Mouse (Mus musculus) heart, embryonic 11.5 days (tissue): ENCODE results near the gene Tnk2. TPM values are rescaled to one million over a fixed set of nuclear protein-coding genes. Genes with fewer than 3 reads are reported as not detected.
A peak's percentile ranks its signal among the peaks of the same experiment; 100 is the strongest.

Experiments used
- ATAC-seq: fragments of 200-750 bp; cut with Nextera tagmentation; replicated peaks from 2 replicates; pipeline ENCODE4 v1.8.0; 2017; ENCODE audit warnings: moderate library complexity; ENCODE audit not compliant: insufficient number of reproducible peaks, low FRiP score, low TSS enrichment
- H3K27ac ChIP-seq: fragments of 300-500 bp; sonication (generic); 2 replicates; pipeline ENCODE4 v1.5.1; 2014; ENCODE audit warnings: mild to moderate bottlenecking, low read depth, low read length
- H3K27me3 ChIP-seq: fragments of 300-500 bp; sonication (generic); 2 replicates; pipeline ENCODE4 v1.6.1; 2014; ENCODE audit warnings: mild to moderate bottlenecking, low read length, mixed read lengths; ENCODE audit not compliant: control insufficient read depth, insufficient read depth
- H3K36me3 ChIP-seq: fragments of 300-500 bp; sonication (generic); 2 replicates; pipeline ENCODE4 v1.6.1; 2014; ENCODE audit warnings: mild to moderate bottlenecking, low read length, moderate library complexity, mixed read lengths; ENCODE audit not compliant: control insufficient read depth, insufficient read depth
- H3K4me1 ChIP-seq: fragments of 300-500 bp; sonication (generic); 2 replicates; pipeline ENCODE4 v1.6.1; 2014; ENCODE audit warnings: low read length; ENCODE audit not compliant: control insufficient read depth, insufficient read depth
- H3K4me2 ChIP-seq: fragments of 300-500 bp; sonication (generic); 2 replicates; pipeline ENCODE4 v1.6.1; 2014; ENCODE audit warnings: mild to moderate bottlenecking, moderate library complexity
- H3K4me3 ChIP-seq: fragments of 300-500 bp; sonication (generic); 2 replicates; pipeline ENCODE4 v1.5.1; 2014; ENCODE audit warnings: low read depth, low read length
- H3K9ac ChIP-seq: fragments of 300-500 bp; sonication (generic); 2 replicates; pipeline ENCODE4 v1.6.1; 2014; ENCODE audit warnings: mild to moderate bottlenecking, low read depth, low read length, moderate library complexity
- H3K9me3 ChIP-seq: fragments of 300-500 bp; sonication (generic); replicated peaks from 2 replicates; pipeline ENCODE4 v1.6.1; 2016; ENCODE audit warnings: low read length; ENCODE audit not compliant: control insufficient read depth
- WGBS: fragments of 180-500 bp; shearing (Covaris S2); extraction: QIAGEN DNeasy Blood & Tissue Kit; methylation state at CpG from one replicate; pipeline ENCODE4 v1.1.7; 2014; ENCODE audit not compliant: insufficient replicate concordance; 5-methylcytosine and 5-hydroxymethylcytosine counted together
- polyA plus RNA-seq: library from polyadenylated mRNA; unstranded; fragments of >200 nt; fragmentation: Nextera tagmentation; extraction: Ambion mirVana; gene quantifications from 2 replicates; pipeline ENCODE4 v1.2.1, GENCODE M21; 2014

Tnk2 gene
- polyA plus RNA-seq, 1 experiment from 2014 or later = 6.9 TPM

GRCm38 (mm10) chr16:32659385-32659784 is 15.7 kb downstream of the Tnk2 start:
- H3K9me3 ChIP-seq = no peaks in the 10 kb centered on the region
- peaks cover 65% of the 10 kb centered on the region for H3K4me1 ChIP-seq
- peak overlapping the region; percentile 56 for H3K9ac ChIP-seq
- H3K27ac ChIP-seq = no peak overlapping the region
- peak overlapping the region; percentile 81 for H3K4me2 ChIP-seq
- peak overlapping the region; percentile 37 for H3K4me3 ChIP-seq
- 12% methylated on average over 8 of the region's 8 CpGs for WGBS
- no peak for ATAC-seq
- 0 out of 2 replicates have a peak, but pooled peaks cover 3% of the 10 kb centered on the region for H3K27me3 ChIP-seq
- H3K36me3 ChIP-seq = no peaks in the 10 kb centered on the region

GRCm38 (mm10) chr16:32660095-32660494 is 16.4 kb downstream of the Tnk2 start:
- 39% methylated on average over 1 of the region's 1 CpGs for WGBS

GRCm38 (mm10) chr16:32660557-32661321 is 17.1 kb downstream of the Tnk2 start:
- no peak for ATAC-seq
- H3K27ac ChIP-seq = peak overlapping the region; percentile 60
- no peaks in the 10 kb centered on the region for H3K36me3 ChIP-seq
- 27% methylated on average over 10 of the region's 10 CpGs for WGBS
- H3K4me1 ChIP-seq = peaks cover 71% of the 10 kb centered on the region
- no peaks in the 10 kb centered on the region for H3K9me3 ChIP-seq
- peak overlapping the region; percentile 50; the same call in 1 of the 2 replicates for H3K9ac ChIP-seq
- peak overlapping the region; percentile 37 for H3K4me2 ChIP-seq
- 0 out of 2 replicates have a peak, but pooled peaks cover 3% of the 10 kb centered on the region for H3K27me3 ChIP-seq
- no peak overlapping the region for H3K4me3 ChIP-seq

More at GRCm38 (mm10) chr16:32660095-32660494, 16.4 kb downstream of the Tnk2 start:
- Histone ChIP-seq H3K27me3 (0 out of 2 replicates have a peak, but pooled peaks cover 3% of the 10 kb centered on the region), H3K27ac (no peak overlapping the region), H3K4me2 (no peak overlapping the region), H3K4me1 (peaks cover 65% of the 10 kb centered on the region), H3K4me3 (no peak overlapping the region), H3K36me3 (no peaks in the 10 kb centered on the region), H3K9me3 (no peaks in the 10 kb centered on the region), H3K9ac (no peak overlapping the region)
- no peak for ATAC-seq

GRCm38 (mm10) chr16:32661493-32661921 is 17.8 kb downstream of the Tnk2 start:
- Histone ChIP-seq H3K36me3 (no peaks in the 10 kb centered on the region), H3K9me3 (no peaks in the 10 kb centered on the region), H3K27ac (peak overlapping the region; percentile 60; the same call in 1 of the 2 replicates), H3K4me1 (peaks cover 73% of the 10 kb centered on the region), H3K27me3 (0 out of 2 replicates have a peak, but pooled peaks cover 3% of the 10 kb centered on the region), H3K4me2 (peak overlapping the region; percentile 37), H3K4me3 (no peak overlapping the region), H3K9ac (peak overlapping the region; percentile 50)
- 52% methylated on average over 10 of the region's 10 CpGs for WGBS
- no peak for ATAC-seq

GRCm38 (mm10) chr16:32662372-32662771 is 18.7 kb downstream of the Tnk2 start:
- Histone ChIP-seq H3K36me3 (no peaks in the 10 kb centered on the region), H3K9ac (no peak overlapping the region; the same call in 1 of the 2 replicates), H3K27ac (no peak overlapping the region), H3K9me3 (no peaks in the 10 kb centered on the region), H3K27me3 (0 out of 2 replicates have a peak, but pooled peaks cover 3% of the 10 kb centered on the region), H3K4me3 (no peak overlapping the region), H3K4me1 (peaks cover 76% of the 10 kb centered on the region), H3K4me2 (peak overlapping the region; percentile 14; the same call in 1 of the 2 replicates)
- ATAC-seq = no peak
- WGBS = 87% methylated on average over 7 of the region's 7 CpGs

GRCm38 (mm10) chr16:32663231-32663858 is 19.7 kb downstream of the Tnk2 start:
- no peak overlapping the region for H3K4me2 ChIP-seq
- no peak overlapping the region for H3K9ac ChIP-seq
- no peak overlapping the region; the same call in 1 of the 2 replicates for H3K27ac ChIP-seq
- H3K9me3 ChIP-seq = no peaks in the 10 kb centered on the region
- H3K4me3 ChIP-seq = no peak overlapping the region
- H3K4me1 ChIP-seq = peaks cover 78% of the 10 kb centered on the region
- H3K27me3 ChIP-seq = 0 out of 2 replicates have a peak, but pooled peaks cover 3% of the 10 kb centered on the region
- H3K36me3 ChIP-seq = no peaks in the 10 kb centered on the region
- no peak for ATAC-seq
- WGBS = 76% methylated on average over 9 of the region's 9 CpGs

GRCm38 (mm10) chr16:32664211-32664610 is 20.5 kb downstream of the Tnk2 start:
- WGBS = 81% methylated on average over 2 of the region's 2 CpGs
- no peak overlapping the region for H3K4me2 ChIP-seq

GRCm38 (mm10) chr16:32665851-32666665 is 22.4 kb downstream of the Tnk2 start:
- Histone ChIP-seq H3K27ac (peak overlapping the region; percentile 81), H3K9me3 (no peaks in the 10 kb centered on the region), H3K4me1 (peaks cover 70% of the 10 kb centered on the region), H3K36me3 (no peaks in the 10 kb centered on the region), H3K4me2 (peak overlapping the region; percentile 34), H3K4me3 (peak overlapping the region; percentile 6; the same call in 1 of the 2 replicates), H3K27me3 (0 out of 2 replicates have a peak, but pooled peaks cover 3% of the 10 kb centered on the region), H3K9ac (peak overlapping the region; percentile 18; the same call in 1 of the 2 replicates)
- peak; percentile 81 for ATAC-seq
- WGBS = 16% methylated on average over 11 of the region's 11 CpGs

More at GRCm38 (mm10) chr16:32664211-32664610, 20.5 kb downstream of the Tnk2 start:
- no peak for ATAC-seq
- no peaks in the 10 kb centered on the region for H3K9me3 ChIP-seq
- peaks cover 71% of the 10 kb centered on the region for H3K4me1 ChIP-seq
- H3K27me3 ChIP-seq = 0 out of 2 replicates have a peak, but pooled peaks cover 3% of the 10 kb centered on the region
- no peaks in the 10 kb centered on the region for H3K36me3 ChIP-seq
- H3K9ac ChIP-seq = no peak overlapping the region
- no peak overlapping the region for H3K27ac ChIP-seq
- no peak overlapping the region for H3K4me3 ChIP-seq
